Mouse (Mus musculus): Measurements from ENCODE around the gene Bmx.

DNA sequence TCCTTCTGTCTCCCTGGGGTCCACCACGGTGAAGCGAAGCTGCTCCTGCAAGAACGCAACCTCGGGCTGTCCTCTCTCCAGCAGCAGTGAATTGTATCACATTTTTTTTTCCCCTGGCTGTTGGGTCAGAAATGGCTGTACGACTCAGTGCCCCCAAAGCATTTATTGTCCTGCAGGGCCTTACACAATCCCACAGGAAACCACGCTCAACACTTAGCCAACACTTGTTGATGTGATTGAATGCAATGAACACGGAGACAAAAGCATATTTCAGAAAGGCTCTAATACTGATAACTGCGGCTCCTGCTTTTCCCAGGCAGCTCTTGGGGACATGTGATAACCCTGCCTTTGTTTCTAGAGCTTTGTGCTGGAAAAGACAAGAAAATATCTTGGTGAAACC, at the start of gene Bmx:
- TF ChIP-seq CTCF (IDR thresholded peaks at IDR 0.05; ENCODE audit: borderline replicate concordance, insufficient read depth, low read length) (no peak), POLR2A (IDR thresholded peaks at IDR 0.05; ENCODE audit: low read depth, low read length) (no peak)
